Mouse (Mus musculus) kidney, embryonic 15.5 days (tissue): ENCODE measurements at regions not wholly inside any gene's neighbourhood (a gene's known extent, or its start where the extent isn't known, plus 50 kb on each side); places are given as distances from the start of the nearest gene placed in this dataset.

Source experiments
- ATAC-seq: fragments of 200-750 bp; cut with Nextera tagmentation; replicated peaks from 2 replicates; pipeline ENCODE4 v1.8.0; 2017; ENCODE audit warnings: moderate TSS enrichment; ENCODE audit not compliant: low FRiP score
- H3K27ac ChIP-seq: fragments of 300-500 bp; sonication (generic); 2 replicates; pipeline ENCODE4 v1.5.1; 2015; ENCODE audit warnings: mild to moderate bottlenecking, inconsistent platforms
- H3K27me3 ChIP-seq: fragments of 300-500 bp; sonication (generic); 2 replicates; pipeline ENCODE4 v1.6.1; 2015; ENCODE audit warnings: inconsistent platforms
- H3K36me3 ChIP-seq: fragments of 300-500 bp; sonication (generic); 2 replicates; pipeline ENCODE4 v1.6.1; 2015; ENCODE audit warnings: inconsistent platforms
- H3K4me1 ChIP-seq: fragments of 300-500 bp; sonication (generic); 2 replicates; pipeline ENCODE4 v1.6.1; 2015; ENCODE audit warnings: inconsistent platforms
- H3K4me2 ChIP-seq: fragments of 300-500 bp; sonication (generic); 2 replicates; pipeline ENCODE4 v1.6.1; 2015; ENCODE audit warnings: moderate library complexity, mild to moderate bottlenecking, inconsistent platforms
- H3K4me3 ChIP-seq: fragments of 300-500 bp; sonication (generic); replicated peaks from 2 replicates; pipeline ENCODE4 v1.5.1; 2015; ENCODE audit warnings: mild to moderate bottlenecking, inconsistent platforms
- H3K9ac ChIP-seq: fragments of 300-500 bp; sonication (generic); 2 replicates; pipeline ENCODE4 v1.6.1; 2015; ENCODE audit warnings: mild to moderate bottlenecking, inconsistent platforms
- H3K9me3 ChIP-seq: fragments of 300-500 bp; sonication (generic); replicated peaks from 2 replicates; pipeline ENCODE4 v1.6.1; 2016; ENCODE audit warnings: inconsistent platforms
- WGBS: fragments of 180-500 bp; shearing (Covaris S2); methylation state at CpG from one replicate; pipeline ENCODE4 v1.1.7; 2015; ENCODE audit warnings: mixed read lengths; 5-methylcytosine and 5-hydroxymethylcytosine counted together

GRCm38 (mm10) chr8:41964088-41964487 is 547.2 kb upstream of the Frg1 start:
- no peaks in the 10 kb centered on the region for H3K4me1 ChIP-seq
- H3K36me3 ChIP-seq, result no peaks in the 10 kb centered on the region
- H3K4me2 ChIP-seq, result no peak overlapping the region
- H3K4me3 ChIP-seq, result no peak overlapping the region
- no peak overlapping the region for H3K27ac ChIP-seq
- H3K27me3 ChIP-seq, result no peaks in the 10 kb centered on the region
- H3K9me3 ChIP-seq, result no peaks in the 10 kb centered on the region
- no peak overlapping the region for H3K9ac ChIP-seq
- no peak for ATAC-seq

- ATAC-seq, result no peak
- WGBS, result 95% methylated on average over 1 of the region's 1 CpGs
- H3K4me1 ChIP-seq, result no peaks in the 10 kb centered on the region
- no peaks in the 10 kb centered on the region for H3K27me3 ChIP-seq
- H3K4me3 ChIP-seq, result no peak overlapping the region
- no peak overlapping the region for H3K27ac ChIP-seq
- no peaks in the 10 kb centered on the region for H3K36me3 ChIP-seq
- H3K9me3 ChIP-seq, result no peaks in the 10 kb centered on the region
- no peak overlapping the region for H3K9ac ChIP-seq
- H3K4me2 ChIP-seq, result no peak overlapping the region
Observed at GRCm38 (mm10) chr8:41956878-41957277, 540.0 kb upstream of the Frg1 start.

- Histone ChIP-seq H3K4me1 (no peaks in the 10 kb centered on the region), H3K9ac (no peak overlapping the region), H3K4me3 (no peak overlapping the region), H3K4me2 (no peak overlapping the region), H3K27ac (no peak overlapping the region), H3K36me3 (no peaks in the 10 kb centered on the region), H3K9me3 (no peaks in the 10 kb centered on the region), H3K27me3 (no peaks in the 10 kb centered on the region)
- ATAC-seq, result no peak
- WGBS, result 71% methylated on average over 1 of the region's 1 CpGs
Observed at GRCm38 (mm10) chr8:41950736-41951135, 533.9 kb upstream of the Frg1 start.

GRCm38 (mm10) chr8:41939298-41939697 is 522.4 kb upstream of the Frg1 start:
- Histone ChIP-seq H3K27me3 (no peaks in the 10 kb centered on the region), H3K27ac (no peak overlapping the region), H3K4me1 (no peaks in the 10 kb centered on the region), H3K4me2 (no peak overlapping the region), H3K9me3 (no peaks in the 10 kb centered on the region), H3K9ac (no peak overlapping the region), H3K4me3 (no peak overlapping the region), H3K36me3 (no peaks in the 10 kb centered on the region)
- 0 out of 2 replicates have a peak, but pooled peaks have one; percentile 43 for ATAC-seq
- 39% methylated on average over 4 of the region's 4 CpGs for WGBS

GRCm38 (mm10) chr8:41921106-41921505 is 504.2 kb upstream of the Frg1 start:
- H3K27ac ChIP-seq, result no peak overlapping the region
- no peak overlapping the region for H3K9ac ChIP-seq
- ATAC-seq, result no peak
- H3K36me3 ChIP-seq, result no peaks in the 10 kb centered on the region
- no peaks in the 10 kb centered on the region for H3K27me3 ChIP-seq
- WGBS, result 76% methylated on average over 7 of the region's 7 CpGs
- no peak overlapping the region for H3K4me2 ChIP-seq
- H3K9me3 ChIP-seq, result no peaks in the 10 kb centered on the region
- H3K4me3 ChIP-seq, result no peak overlapping the region
- no peaks in the 10 kb centered on the region for H3K4me1 ChIP-seq

- no peak overlapping the region for H3K4me2 ChIP-seq
- no peak overlapping the region for H3K27ac ChIP-seq
- no peaks in the 10 kb centered on the region for H3K36me3 ChIP-seq
- no peak overlapping the region for H3K4me3 ChIP-seq
- no peak overlapping the region for H3K9ac ChIP-seq
- H3K27me3 ChIP-seq, result no peaks in the 10 kb centered on the region
- WGBS, result 84% methylated on average over 3 of the region's 3 CpGs
- no peak for ATAC-seq
- no peaks in the 10 kb centered on the region for H3K4me1 ChIP-seq
- no peaks in the 10 kb centered on the region for H3K9me3 ChIP-seq
Observed at GRCm38 (mm10) chr8:41920536-41920935, 503.7 kb upstream of the Frg1 start.

GRCm38 (mm10) chr8:41878029-41878748 is 461.3 kb upstream of the Frg1 start:
- no peak overlapping the region for H3K4me3 ChIP-seq
- H3K4me1 ChIP-seq, result no peaks in the 10 kb centered on the region
- H3K4me2 ChIP-seq, result no peak overlapping the region

GRCm38 (mm10) chr8:41869681-41870356 is 452.9 kb upstream of the Frg1 start:
- no peak for ATAC-seq
- 69% methylated on average over 3 of the region's 3 CpGs for WGBS
- H3K27ac ChIP-seq, result no peak overlapping the region
- H3K4me2 ChIP-seq, result no peak overlapping the region
- no peaks in the 10 kb centered on the region for H3K4me1 ChIP-seq
- no peak overlapping the region for H3K9ac ChIP-seq
- no peaks in the 10 kb centered on the region for H3K9me3 ChIP-seq
- no peak overlapping the region for H3K4me3 ChIP-seq
- H3K36me3 ChIP-seq, result no peaks in the 10 kb centered on the region
- H3K27me3 ChIP-seq, result no peaks in the 10 kb centered on the region

More at GRCm38 (mm10) chr8:41878029-41878748, 461.3 kb upstream of the Frg1 start:
- ATAC-seq, result no peak
- 35% methylated on average over 2 of the region's 2 CpGs for WGBS
- no peaks in the 10 kb centered on the region for H3K27me3 ChIP-seq
- H3K9me3 ChIP-seq, result no peaks in the 10 kb centered on the region
- no peak overlapping the region for H3K9ac ChIP-seq
- no peaks in the 10 kb centered on the region for H3K36me3 ChIP-seq
- no peak overlapping the region for H3K27ac ChIP-seq

- Histone ChIP-seq H3K27me3 (no peaks in the 10 kb centered on the region), H3K4me2 (no peak overlapping the region), H3K36me3 (no peaks in the 10 kb centered on the region), H3K4me1 (no peaks in the 10 kb centered on the region), H3K4me3 (no peak overlapping the region), H3K9me3 (no peaks in the 10 kb centered on the region), H3K27ac (no peak overlapping the region), H3K9ac (no peak overlapping the region)
- 0 out of 2 replicates have a peak, but pooled peaks have one; percentile 36 for ATAC-seq
- WGBS, result 80% methylated on average over 7 of the region's 7 CpGs
Observed at GRCm38 (mm10) chr8:41860918-41861317, 444.0 kb upstream of the Frg1 start.

- Histone ChIP-seq H3K27ac (no peak overlapping the region), H3K4me3 (no peak overlapping the region), H3K36me3 (no peaks in the 10 kb centered on the region), H3K4me2 (no peak overlapping the region), H3K9ac (no peak overlapping the region), H3K9me3 (no peaks in the 10 kb centered on the region), H3K27me3 (no peaks in the 10 kb centered on the region), H3K4me1 (0 out of 2 replicates have a peak, but pooled peaks cover 2% of the 10 kb centered on the region)
- 37% methylated on average over 4 of the region's 4 CpGs for WGBS
- no peak for ATAC-seq
Observed at GRCm38 (mm10) chr8:41831713-41832112, 414.8 kb upstream of the Frg1 start.

- ATAC-seq, result no peak
- H3K27ac ChIP-seq, result no peak overlapping the region
Observed at GRCm38 (mm10) chr8:41830407-41830806, 413.5 kb upstream of the Frg1 start.

GRCm38 (mm10) chr8:41824928-41825327 is 408.1 kb upstream of the Frg1 start:
- no peaks in the 10 kb centered on the region for H3K36me3 ChIP-seq
- H3K27ac ChIP-seq, result no peak overlapping the region
- no peaks in the 10 kb centered on the region for H3K27me3 ChIP-seq
- H3K9me3 ChIP-seq, result no peaks in the 10 kb centered on the region
- no peak; the same call in 1 of the 2 replicates for ATAC-seq
- no peak overlapping the region for H3K4me3 ChIP-seq
- H3K4me1 ChIP-seq, result 0 out of 2 replicates have a peak, but pooled peaks cover 2% of the 10 kb centered on the region
- no peak overlapping the region for H3K4me2 ChIP-seq
- 23% methylated on average over 7 of the region's 7 CpGs for WGBS
- H3K9ac ChIP-seq, result no peak overlapping the region

More at GRCm38 (mm10) chr8:41830407-41830806, 413.5 kb upstream of the Frg1 start:
- no peaks in the 10 kb centered on the region for H3K9me3 ChIP-seq
- 30% methylated on average over 6 of the region's 6 CpGs for WGBS
- no peaks in the 10 kb centered on the region for H3K27me3 ChIP-seq
- no peaks in the 10 kb centered on the region for H3K36me3 ChIP-seq
- H3K4me2 ChIP-seq, result no peak overlapping the region
- H3K4me1 ChIP-seq, result 0 out of 2 replicates have a peak, but pooled peaks cover 2% of the 10 kb centered on the region
- no peak overlapping the region for H3K9ac ChIP-seq
- no peak overlapping the region for H3K4me3 ChIP-seq
